Mouse (Mus musculus): ENCODE data around the gene Reg2. TPM values are rescaled to one million over a fixed set of nuclear protein-coding genes. Genes with fewer than 3 reads are reported as not detected.

The Reg2 gene
- polyA plus RNA-seq, 1 experiment from 2014 or later, result not detected

DNA sequence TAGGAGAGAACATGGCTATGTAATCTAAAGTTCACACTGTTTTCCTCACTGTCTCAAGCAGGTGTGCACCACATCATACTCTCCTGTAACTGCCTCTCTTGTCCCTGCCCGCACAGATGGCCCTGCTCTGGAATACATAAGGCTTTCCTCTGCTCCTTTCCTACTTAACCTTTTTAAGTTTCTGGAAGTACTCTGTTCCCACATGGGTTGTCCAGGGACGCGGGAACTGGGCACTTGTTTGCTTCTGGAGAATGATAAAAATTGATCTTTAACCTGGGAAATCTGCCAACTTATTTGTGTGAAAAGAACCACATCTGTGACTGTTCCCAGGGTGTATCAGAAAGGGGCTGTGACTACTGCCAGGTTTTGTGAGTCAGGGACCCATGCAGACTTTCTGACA lies 30.1 kb downstream of the Reg2 start:
- Histone ChIP-seq H3K27me3 (ENCODE audit: insufficient read depth, low read length) (no peaks in the 10 kb centered on the region), H3K4me2 (ENCODE audit: low read depth, low read length) (no peak overlapping the region), H3K27ac (ENCODE audit: low read depth) (no peak overlapping the region), H3K36me3 (replicated peaks; ENCODE audit: insufficient read depth, low read length) (no peaks in the 10 kb centered on the region), H3K9me3 (ENCODE audit: low read length) (no peaks in the 10 kb centered on the region), H3K4me3 (ENCODE audit: low read depth, low read length) (no peak overlapping the region), H3K4me1 (ENCODE audit: insufficient read depth) (no peaks in the 10 kb centered on the region), H3K9ac (replicated peaks) (no peak overlapping the region)
- ATAC-seq (no peak), DNase-seq (no peak)
- TF ChIP-seq EP300 (IDR thresholded peaks at IDR 0.05; ENCODE audit: low read depth), result no peak
- no peak for TF ChIP-seq CTCF (IDR thresholded peaks at IDR 0.05; ENCODE audit: low read depth)
- WGBS (ENCODE audit: insufficient replicate concordance), result 68% methylated on average over 3 of the region's 3 CpGs

DNA sequence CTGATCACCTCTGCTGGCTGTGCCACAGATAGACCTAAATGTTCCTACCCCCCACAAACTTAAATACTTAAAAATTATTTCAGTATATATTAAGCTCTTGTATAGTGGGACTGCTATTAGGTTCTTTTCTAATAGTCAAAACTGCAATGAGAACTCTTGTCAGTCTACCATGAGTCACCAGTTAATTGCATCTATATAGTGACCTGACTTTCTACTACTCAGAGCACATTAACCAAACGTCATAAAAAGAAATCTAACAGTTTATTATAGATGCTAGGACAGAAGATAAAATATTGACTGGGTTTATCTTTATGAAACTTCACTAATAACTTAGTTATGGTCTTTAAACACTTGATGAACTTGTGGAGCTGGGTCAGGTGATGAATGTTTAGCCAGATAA lies 51.8 kb downstream of the Reg2 start:
- TF ChIP-seq EP300 (IDR thresholded peaks at IDR 0.05; ENCODE audit: low read depth), result no peak
- TF ChIP-seq CTCF (IDR thresholded peaks at IDR 0.05; ENCODE audit: low read depth), result no peak
- no peak for ATAC-seq
- no peaks in the 10 kb centered on the region for H3K9me3 ChIP-seq (ENCODE audit: low read length)

DNA sequence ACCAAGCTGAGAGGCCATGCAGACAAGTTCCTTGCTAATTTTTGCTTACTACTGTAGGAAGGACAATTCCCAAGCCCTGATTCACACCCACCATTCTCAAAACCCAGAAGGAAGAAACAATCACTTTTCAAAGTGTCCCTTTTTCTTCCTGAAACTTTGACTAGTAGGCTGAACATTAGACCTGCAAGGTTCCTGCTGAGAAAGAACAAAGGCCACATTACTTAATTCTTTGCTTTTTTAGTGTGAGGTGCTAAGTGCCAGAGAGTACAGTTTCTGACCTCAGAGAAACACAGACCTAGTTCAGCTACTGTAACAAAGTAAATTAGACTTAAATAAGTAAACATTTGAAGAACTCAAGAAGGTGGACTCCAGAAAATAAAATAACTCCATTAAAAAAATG lies 53.0 kb downstream of the Reg2 start:
- no peaks in the 10 kb centered on the region for H3K27me3 ChIP-seq (ENCODE audit: insufficient read depth, low read length)
- H3K27ac ChIP-seq (ENCODE audit: low read depth), result no peak overlapping the region

More for the DNA sequence above, 51.8 kb downstream of the Reg2 start:
- Histone ChIP-seq H3K4me2 (ENCODE audit: low read depth, low read length) (no peak overlapping the region), H3K27me3 (ENCODE audit: insufficient read depth, low read length) (no peaks in the 10 kb centered on the region), H3K27ac (ENCODE audit: low read depth) (no peak overlapping the region), H3K4me3 (ENCODE audit: low read depth, low read length) (no peak overlapping the region), H3K36me3 (replicated peaks; ENCODE audit: insufficient read depth, low read length) (no peaks in the 10 kb centered on the region), H3K9ac (replicated peaks) (no peak overlapping the region), H3K4me1 (ENCODE audit: insufficient read depth) (no peaks in the 10 kb centered on the region)
- no peak for DNase-seq
- 41% methylated on average over 1 of the region's 1 CpGs for WGBS (ENCODE audit: insufficient replicate concordance)

DNA sequence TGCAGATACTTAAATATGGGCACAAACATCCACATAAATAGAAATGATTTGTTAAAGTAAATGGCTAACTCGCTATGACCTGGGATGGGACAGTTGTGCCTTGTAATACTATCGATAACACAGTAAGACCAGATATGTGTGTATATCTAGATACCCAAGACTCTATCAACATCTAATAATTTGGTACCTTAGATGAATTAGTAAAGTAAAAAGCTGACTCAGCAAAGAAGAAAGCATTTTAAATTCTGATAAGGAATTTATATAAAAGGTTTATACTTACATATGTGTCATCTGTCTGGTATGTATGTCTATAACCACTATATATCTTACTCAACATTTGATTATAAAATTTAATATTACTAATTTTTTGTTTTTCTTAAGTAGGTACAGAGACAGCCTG lies 57.4 kb downstream of the Reg2 start:
- Histone ChIP-seq H3K4me1 (ENCODE audit: insufficient read depth) (no peaks in the 10 kb centered on the region), H3K36me3 (replicated peaks; ENCODE audit: insufficient read depth, low read length) (no peaks in the 10 kb centered on the region), H3K4me3 (ENCODE audit: low read depth, low read length) (no peak overlapping the region), H3K9ac (replicated peaks) (no peak overlapping the region), H3K27ac (ENCODE audit: low read depth) (no peak overlapping the region), H3K4me2 (ENCODE audit: low read depth, low read length) (no peak overlapping the region), H3K27me3 (ENCODE audit: insufficient read depth, low read length) (no peaks in the 10 kb centered on the region), H3K9me3 (ENCODE audit: low read length) (no peaks in the 10 kb centered on the region)
- TF ChIP-seq EP300 (IDR thresholded peaks at IDR 0.05; ENCODE audit: low read depth) (no peak), CTCF (IDR thresholded peaks at IDR 0.05; ENCODE audit: low read depth) (no peak)
- no peak for ATAC-seq
- no peak for DNase-seq
- WGBS (ENCODE audit: insufficient replicate concordance), result 79% methylated on average over 2 of the region's 2 CpGs

More for the DNA sequence above, 53.0 kb downstream of the Reg2 start:
- Histone ChIP-seq H3K4me3 (ENCODE audit: low read depth, low read length) (no peak overlapping the region), H3K36me3 (replicated peaks; ENCODE audit: insufficient read depth, low read length) (no peaks in the 10 kb centered on the region), H3K9me3 (ENCODE audit: low read length) (no peaks in the 10 kb centered on the region), H3K4me2 (ENCODE audit: low read depth, low read length) (no peak overlapping the region), H3K4me1 (ENCODE audit: insufficient read depth) (no peaks in the 10 kb centered on the region), H3K9ac (replicated peaks) (no peak overlapping the region)
- ATAC-seq (no peak), DNase-seq (no peak)
- TF ChIP-seq EP300 (IDR thresholded peaks at IDR 0.05; ENCODE audit: low read depth) (no peak), CTCF (IDR thresholded peaks at IDR 0.05; ENCODE audit: low read depth) (no peak)

Other genes starting within 250 kb of the Reg2 start
- gene Reg3b, start 25.0 kb upstream of the Reg2 start, polyA plus RNA-seq (2015; fragmentation: Nextera tagmentation; extraction: Ambion mirVana), result not detected in 2 replicates
- not detected in 2 replicates for gene Reg3d, start 16.8 kb upstream of the Reg2 start, polyA plus RNA-seq (2015; fragmentation: Nextera tagmentation; extraction: Ambion mirVana)
- gene Reg3a, start 14.9 kb upstream of the Reg2 start, polyA plus RNA-seq (2015; fragmentation: Nextera tagmentation; extraction: Ambion mirVana), result not detected in 2 replicates
- gene Reg1, start 27.1 kb downstream of the Reg2 start, polyA plus RNA-seq (2015; fragmentation: Nextera tagmentation; extraction: Ambion mirVana), result 0.14 and 1.9 TPM in 2 replicates
- gene Reg3g, start 73.2 kb downstream of the Reg2 start, polyA plus RNA-seq (2015; fragmentation: Nextera tagmentation; extraction: Ambion mirVana), result not detected in 2 replicates